Mouse (Mus musculus): ENCODE data around the gene Brd7.
A peak's percentile ranks its signal among the peaks of the same experiment; 100 is the strongest.

- TF ChIP-seq CTCF (IDR thresholded peaks at IDR 0.05; ENCODE audit: control insufficient read depth, insufficient read depth, low read length) (no peak), POLR2A (IDR thresholded peaks at IDR 0.05; ENCODE audit: borderline replicate concordance, control insufficient read depth, low read depth, low read length) (0 out of 2 replicates have a peak, but pooled peaks have one; percentile 10)
Observed at GRCm38 (mm10) chr8:88299907-88300603, 61.9 kb downstream of the Brd7 start.
